Mouse (Mus musculus): ENCODE data around the gene Atp8b4.

Atp8b4 gene

GRCm38 (mm10) chr2:126359965-126360364 lies 140.5 kb downstream of the Atp8b4 start:
- DNase-seq = no peak

GRCm38 (mm10) chr2:126359278-126359677 lies 141.2 kb downstream of the Atp8b4 start:
- DNase-seq = no peak

GRCm38 (mm10) chr2:126358741-126359140 lies 141.7 kb downstream of the Atp8b4 start:
- DNase-seq = no peak

- no peak for DNase-seq
Measured at GRCm38 (mm10) chr2:126355259-126355658, 145.2 kb downstream of the Atp8b4 start.

GRCm38 (mm10) chr2:126351811-126352210 lies 148.7 kb downstream of the Atp8b4 start:
- no peak for DNase-seq

GRCm38 (mm10) chr2:126343026-126343593 lies 157.4 kb downstream of the Atp8b4 start:
- no peak for DNase-seq

GRCm38 (mm10) chr2:126341521-126341920 lies 159.0 kb downstream of the Atp8b4 start:
- DNase-seq = no peak

- DNase-seq = no peak
Measured at GRCm38 (mm10) chr2:126340201-126340600, 160.3 kb downstream of the Atp8b4 start.

GRCm38 (mm10) chr2:126339516-126339915 lies 161.0 kb downstream of the Atp8b4 start:
- DNase-seq = no peak

GRCm38 (mm10) chr2:126337143-126337542 lies 163.3 kb downstream of the Atp8b4 start:
- DNase-seq = no peak

- DNase-seq = no peak
Measured at GRCm38 (mm10) chr2:126331794-126332193, 168.7 kb downstream of the Atp8b4 start.

GRCm38 (mm10) chr2:126323206-126323605 lies 177.3 kb downstream of the Atp8b4 start:
- no peak for DNase-seq

GRCm38 (mm10) chr2:126322631-126323031 lies 177.8 kb downstream of the Atp8b4 start:
- no peak for DNase-seq

GRCm38 (mm10) chr2:126318071-126318470 lies 182.4 kb downstream of the Atp8b4 start:
- DNase-seq = no peak

- peak; percentile 14 for DNase-seq
Measured at GRCm38 (mm10) chr2:126316942-126317341, 183.5 kb downstream of the Atp8b4 start.

GRCm38 (mm10) chr2:126316346-126316745 lies 184.1 kb downstream of the Atp8b4 start:
- DNase-seq = no peak

GRCm38 (mm10) chr2:126311056-126311455 lies 189.4 kb downstream of the Atp8b4 start:
- DNase-seq = no peak

GRCm38 (mm10) chr2:126309994-126310393 lies 190.5 kb downstream of the Atp8b4 start:
- no peak for DNase-seq

GRCm38 (mm10) chr2:126304621-126305020 lies 195.9 kb downstream of the Atp8b4 start:
- DNase-seq = no peak

GRCm38 (mm10) chr2:126303226-126303625 lies 197.2 kb downstream of the Atp8b4 start:
- no peak for DNase-seq

- no peak for DNase-seq
Measured at GRCm38 (mm10) chr2:126302381-126302780, 198.1 kb downstream of the Atp8b4 start.

- DNase-seq = no peak
Measured at GRCm38 (mm10) chr2:126290702-126291101, 209.8 kb downstream of the Atp8b4 start.

- no peak for DNase-seq
Measured at GRCm38 (mm10) chr2:126287942-126288341, 212.5 kb downstream of the Atp8b4 start.

GRCm38 (mm10) chr2:126286420-126286819 lies 214.1 kb downstream of the Atp8b4 start:
- DNase-seq = no peak

GRCm38 (mm10) chr2:126284071-126284470 lies 216.4 kb downstream of the Atp8b4 start:
- DNase-seq = no peak

All from kidney, adult 9 months (tissue).